Mouse (Mus musculus) lung, postnatal 0 days (tissue): ENCODE measurements around the gene Jak1. TPM values are rescaled to one million over a fixed set of nuclear protein-coding genes. Genes with fewer than 3 reads are reported as not detected.

Experiments used
- ATAC-seq: fragments of 200-750 bp; cut with Nextera tagmentation; 2 replicates; pipeline ENCODE4 v1.8.0; 2017; ENCODE audit warnings: moderate library complexity
- DNase-seq: peaks from one replicate; pipeline ENCODE4 v3.0.0-alpha.2; 2016; ENCODE audit warnings: low spot score
- H3K27ac ChIP-seq: fragments of 300-500 bp; sonication (generic); 2 replicates; pipeline ENCODE4 v1.5.1; 2014; ENCODE audit warnings: antibody characterized with exemption, mild to moderate bottlenecking, low read length, mixed read lengths
- H3K27me3 ChIP-seq: fragments of 300-500 bp; sonication (generic); replicated peaks from 2 replicates; pipeline ENCODE4 v1.6.1; 2014; ENCODE audit warnings: low read length, mixed read lengths; ENCODE audit not compliant: insufficient read depth
- H3K36me3 ChIP-seq: fragments of 300-500 bp; sonication (generic); 2 replicates; pipeline ENCODE4 v1.6.1; 2014; ENCODE audit warnings: low read length, mixed read lengths; ENCODE audit not compliant: insufficient read depth
- H3K4me1 ChIP-seq: fragments of 300-500 bp; sonication (generic); 2 replicates; pipeline ENCODE4 v1.6.1; 2014; ENCODE audit warnings: antibody characterized with exemption, low read depth, low read length, mixed read lengths; ENCODE audit not compliant: insufficient read depth
- H3K4me2 ChIP-seq: fragments of 300-500 bp; sonication (generic); replicated peaks from 2 replicates; pipeline ENCODE4 v1.6.1; 2014; ENCODE audit warnings: low read depth, mild to moderate bottlenecking, low read length, moderate library complexity, mixed read lengths
- H3K4me3 ChIP-seq: fragments of 300-500 bp; sonication (generic); 2 replicates; pipeline ENCODE4 v1.5.1; 2014; ENCODE audit warnings: low read depth, low read length
- H3K9ac ChIP-seq: fragments of 300-500 bp; sonication (generic); replicated peaks from 2 replicates; pipeline ENCODE4 v1.6.1; 2014; ENCODE audit warnings: low read depth, mild to moderate bottlenecking
- H3K9me3 ChIP-seq: fragments of 300-500 bp; sonication (generic); 2 replicates; pipeline ENCODE4 v1.6.1; 2016; ENCODE audit warnings: low read length, mixed read lengths
- CTCF ChIP-seq: IDR thresholded peaks from 2 replicates; pipeline ENCODE4 v1.5.1; 2016; ENCODE audit warnings: antibody characterized with exemption, mild to moderate bottlenecking
- EP300 ChIP-seq: IDR thresholded peaks from 2 replicates; pipeline ENCODE4 v1.6.1; 2016; ENCODE audit warnings: antibody characterized with exemption, mild to moderate bottlenecking, control low read depth
- WGBS: fragments of 180-500 bp; shearing (Covaris S2); extraction: QIAGEN DNeasy Blood & Tissue Kit; methylation state at CpG from one replicate; pipeline ENCODE4 v1.1.7; 2014; 5-methylcytosine and 5-hydroxymethylcytosine counted together
- polyA plus RNA-seq: library from polyadenylated mRNA; unstranded; fragments of >200 nt; fragmentation: Nextera tagmentation; extraction: Ambion mirVana; gene quantifications from 2 replicates; pipeline ENCODE4 v1.2.1, GENCODE M21; 2015

Jak1 gene
- polyA plus RNA-seq, 1 experiment from 2014 or later = 80.0 TPM

DNA sequence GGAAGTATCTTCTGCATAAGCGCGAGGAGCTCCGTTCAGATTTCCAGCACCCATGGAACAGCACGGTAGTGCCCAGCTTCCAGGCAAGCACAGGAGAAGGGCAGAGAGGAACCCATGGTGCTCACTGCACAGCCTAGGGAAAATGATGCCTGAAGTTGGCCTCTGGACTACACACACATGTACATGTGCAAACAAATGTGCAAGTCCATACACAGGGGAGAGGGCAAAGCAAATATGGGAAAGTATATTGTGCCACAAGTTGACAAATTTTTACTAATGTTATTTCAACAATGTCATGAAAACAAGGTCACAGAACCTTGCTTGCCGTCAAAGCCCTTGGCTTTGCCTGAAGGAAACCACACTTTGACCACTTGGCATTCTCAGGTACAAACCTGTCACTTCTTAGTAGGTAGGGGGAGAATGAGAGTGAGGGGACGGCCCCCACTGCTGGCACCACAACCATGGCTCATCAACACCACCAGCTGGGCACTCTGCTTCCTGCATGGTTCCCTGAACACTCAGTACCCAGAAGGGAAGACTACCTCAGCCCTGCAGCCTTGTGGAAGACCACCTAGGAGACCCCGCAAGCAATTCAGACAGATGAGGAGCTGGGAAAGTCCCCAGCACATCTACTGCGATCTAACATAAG, 65.5 kb downstream of the Jak1 start:
- TF ChIP-seq CTCF (no peak), EP300 (no peak)
- Histone ChIP-seq H3K9me3 (no peaks in the 10 kb centered on the region), H3K4me3 (no peak overlapping the region), H3K9ac (no peak overlapping the region), H3K36me3 (no peaks in the 10 kb centered on the region), H3K27me3 (no peaks in the 10 kb centered on the region), H3K4me1 (peaks cover 6% of the 10 kb centered on the region; the same call in 1 of the 2 replicates), H3K4me2 (no peak overlapping the region), H3K27ac (no peak overlapping the region)
- WGBS = 89% methylated on average over 8 of the region's 8 CpGs
- ATAC-seq = no peak
- DNase-seq = no peak

DNA sequence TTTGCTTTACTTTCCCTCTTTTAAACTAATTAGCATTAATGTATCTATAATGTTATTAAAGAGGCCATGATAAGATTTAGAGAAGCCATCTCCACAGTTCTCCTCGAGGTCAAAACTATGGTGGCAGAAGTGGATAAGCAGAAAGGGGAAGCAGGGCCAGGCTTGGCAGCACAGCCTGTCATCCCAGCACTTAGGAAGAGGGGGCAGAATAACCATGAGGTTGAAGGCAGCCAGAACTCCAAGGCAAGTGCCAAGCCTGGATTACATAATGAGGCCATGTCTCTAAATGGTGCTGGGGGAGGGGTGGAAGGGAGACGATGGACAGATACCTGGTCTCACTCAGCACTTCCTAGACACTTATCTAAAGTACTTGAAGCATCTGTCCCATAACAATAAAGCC, 66.7 kb downstream of the Jak1 start:
- DNase-seq (peak; percentile 53), ATAC-seq (peak; percentile 48; the same call in 1 of the 2 replicates)
- H3K4me1 ChIP-seq = peaks cover 6% of the 10 kb centered on the region; the same call in 1 of the 2 replicates
- H3K36me3 ChIP-seq = no peaks in the 10 kb centered on the region
- H3K4me3 ChIP-seq = no peak overlapping the region
- no peak overlapping the region for H3K27ac ChIP-seq
- WGBS = 15% methylated on average over 2 of the region's 2 CpGs
- H3K4me2 ChIP-seq = no peak overlapping the region
- H3K9ac ChIP-seq = no peak overlapping the region
- H3K9me3 ChIP-seq = no peaks in the 10 kb centered on the region
- peak; percentile 57 for TF ChIP-seq CTCF
- TF ChIP-seq EP300 = no peak
- no peaks in the 10 kb centered on the region for H3K27me3 ChIP-seq

DNA sequence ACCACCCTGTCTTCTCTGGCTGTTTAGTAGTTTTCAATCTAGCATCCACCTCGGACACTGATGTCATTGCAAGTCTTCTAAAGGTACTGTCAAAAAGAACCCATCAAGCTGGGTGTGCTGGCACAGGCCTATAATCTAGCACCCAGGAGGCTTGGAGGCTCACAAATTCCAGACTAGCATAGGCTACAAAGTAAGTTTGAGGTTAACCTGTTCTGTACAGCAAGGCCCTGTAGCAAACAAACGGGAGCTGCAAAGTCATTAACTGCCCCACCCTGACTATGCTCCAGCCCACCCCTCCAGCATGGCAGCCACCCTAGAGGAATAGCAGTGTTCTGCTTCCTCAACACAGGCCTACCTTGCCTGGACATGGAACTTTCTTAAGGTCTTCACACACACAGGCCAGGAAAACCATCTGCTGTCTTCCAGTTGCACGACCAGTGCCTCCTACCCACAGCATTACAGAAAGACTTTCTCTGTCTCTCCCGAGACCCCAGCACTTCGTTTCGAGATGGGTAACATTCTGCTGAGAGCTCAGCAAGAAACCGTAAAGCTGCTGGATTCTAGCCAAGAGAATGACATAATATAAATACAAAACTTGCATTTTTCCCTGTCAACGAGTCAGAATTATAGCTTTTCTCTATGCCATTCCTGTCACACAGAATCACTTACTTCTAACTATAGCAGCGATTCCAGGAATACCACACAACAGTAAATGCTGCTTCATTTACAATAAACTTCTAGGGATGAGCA, 67.5 kb downstream of the Jak1 start:
- Histone ChIP-seq H3K4me3 (no peak overlapping the region), H3K9ac (no peak overlapping the region), H3K27me3 (no peaks in the 10 kb centered on the region), H3K4me2 (no peak overlapping the region), H3K9me3 (no peaks in the 10 kb centered on the region), H3K4me1 (peaks cover 6% of the 10 kb centered on the region; the same call in 1 of the 2 replicates), H3K36me3 (no peaks in the 10 kb centered on the region), H3K27ac (no peak overlapping the region)
- ATAC-seq = no peak
- 50% methylated on average over 9 of the region's 9 CpGs for WGBS
- DNase-seq = no peak
- TF ChIP-seq EP300 = no peak

DNA sequence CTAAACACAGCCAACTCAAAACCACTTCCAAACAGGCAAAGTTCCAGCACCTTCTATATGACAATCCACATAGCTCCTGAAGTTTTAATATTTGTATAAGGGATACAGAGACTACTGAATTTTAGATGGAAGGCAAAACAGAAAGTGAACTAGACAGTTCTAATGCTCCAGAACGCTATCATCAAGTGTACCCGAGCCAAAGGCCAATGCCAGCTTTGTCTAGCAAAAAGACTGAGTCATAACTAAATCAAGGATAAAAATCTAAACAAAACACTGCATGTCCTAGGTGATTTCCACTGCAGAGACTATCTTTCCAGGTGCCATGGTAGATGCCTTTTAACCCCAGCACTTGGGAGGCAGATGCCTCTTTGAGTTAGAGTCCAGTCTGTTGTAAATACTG, 68.7 kb downstream of the Jak1 start:
- TF ChIP-seq EP300 (no peak), CTCF (no peak)
- Histone ChIP-seq H3K9me3 (no peaks in the 10 kb centered on the region), H3K27me3 (no peaks in the 10 kb centered on the region), H3K9ac (no peak overlapping the region), H3K4me1 (peaks cover 6% of the 10 kb centered on the region; the same call in 1 of the 2 replicates), H3K4me2 (no peak overlapping the region), H3K4me3 (no peak overlapping the region), H3K36me3 (0 out of 2 replicates have a peak, but pooled peaks cover 4% of the 10 kb centered on the region), H3K27ac (no peak overlapping the region)
- WGBS = 69% methylated on average over 2 of the region's 2 CpGs
- no peak for DNase-seq
- ATAC-seq = no peak

DNA sequence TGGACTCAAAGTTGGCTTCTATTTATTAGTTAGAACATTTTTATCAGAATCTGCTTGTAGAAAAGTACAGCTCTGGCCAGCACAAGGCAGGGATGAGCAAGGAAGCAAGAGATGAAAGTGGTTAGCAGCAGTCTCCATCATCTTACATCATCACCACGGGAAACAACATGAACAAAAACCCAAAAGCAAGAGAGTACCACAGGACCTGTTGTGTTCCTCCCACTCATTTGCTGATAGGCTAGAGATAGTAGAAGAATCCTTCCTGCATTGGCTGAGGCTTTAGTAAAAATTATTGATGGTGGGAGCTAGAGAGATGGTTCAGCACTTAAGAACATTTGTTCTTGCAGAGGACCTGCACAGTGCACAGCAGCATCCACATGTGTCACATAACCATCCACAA, 70.9 kb downstream of the Jak1 start:
- Histone ChIP-seq H3K4me1 (peaks cover 6% of the 10 kb centered on the region; the same call in 1 of the 2 replicates), H3K4me2 (no peak overlapping the region), H3K36me3 (0 out of 2 replicates have a peak, but pooled peaks cover 5% of the 10 kb centered on the region), H3K27ac (no peak overlapping the region), H3K9me3 (no peaks in the 10 kb centered on the region), H3K9ac (no peak overlapping the region), H3K4me3 (no peak overlapping the region), H3K27me3 (no peaks in the 10 kb centered on the region)
- no peak for TF ChIP-seq EP300
- no peak for TF ChIP-seq CTCF
- no peak for ATAC-seq
- 85% methylated on average over 1 of the region's 1 CpGs for WGBS
- DNase-seq = no peak

DNA sequence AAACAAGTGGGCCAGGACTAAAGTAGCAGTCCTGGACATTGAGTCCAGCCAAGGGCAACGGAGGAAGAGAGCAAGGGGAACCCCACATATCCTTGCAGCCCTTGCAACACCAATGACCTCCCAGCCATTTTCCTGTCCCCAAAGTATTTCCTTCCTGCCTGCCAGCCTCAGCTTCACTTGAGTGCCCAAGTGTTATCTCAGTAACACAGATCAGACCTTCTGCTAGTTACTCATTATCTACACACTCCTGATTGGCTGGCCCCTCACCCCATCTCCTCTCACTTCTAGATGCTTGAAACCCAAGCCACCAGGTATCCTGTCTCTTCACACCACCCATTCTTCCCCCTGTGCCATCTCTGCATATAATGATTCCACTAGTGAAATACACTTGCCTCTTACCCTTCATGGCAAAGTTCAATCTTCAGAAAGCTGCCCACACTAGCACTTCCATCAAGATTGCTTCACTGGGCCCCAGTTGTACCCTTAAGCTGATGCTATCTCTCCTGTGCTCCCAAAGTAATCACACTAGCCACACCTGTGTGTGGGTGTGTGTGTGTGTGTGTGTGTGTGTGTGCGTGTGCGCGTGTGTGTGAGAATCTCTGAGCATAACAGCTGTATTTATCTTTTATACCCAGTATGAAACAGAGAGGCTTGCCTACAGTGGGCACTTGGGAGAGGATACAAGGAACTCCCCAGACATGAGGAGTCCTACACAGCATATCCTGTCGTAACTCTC, 72.7 kb downstream of the Jak1 start:
- WGBS = 88% methylated on average over 5 of the region's 5 CpGs
- Histone ChIP-seq H3K9me3 (no peaks in the 10 kb centered on the region), H3K27ac (no peak overlapping the region), H3K9ac (no peak overlapping the region), H3K36me3 (peaks cover 17% of the 10 kb centered on the region; the same call in 1 of the 2 replicates), H3K27me3 (no peaks in the 10 kb centered on the region), H3K4me1 (no peaks in the 10 kb centered on the region), H3K4me3 (no peak overlapping the region), H3K4me2 (no peak overlapping the region)
- TF ChIP-seq EP300 (no peak), CTCF (no peak)
- no peak for DNase-seq
- no peak for ATAC-seq
